Mouse (Mus musculus) heart, adult 2 months (tissue): ENCODE measurements around the gene Mfsd12.

Source experiments
- CTCF ChIP-seq: fragments of 200-600 bp; IDR thresholded peaks from 2 replicates; pipeline ENCODE4 v1.8.1; 2022; ENCODE audit warnings: antibody characterized with exemption, mild to moderate bottlenecking, moderate library complexity
- EP300 ChIP-seq: fragments of 200-500 bp; IDR thresholded peaks from 2 replicates; pipeline ENCODE4 v1.6.1; 2011; ENCODE audit warnings: low read depth, low read length, control low read depth; ENCODE audit not compliant: insufficient read depth

DNA sequence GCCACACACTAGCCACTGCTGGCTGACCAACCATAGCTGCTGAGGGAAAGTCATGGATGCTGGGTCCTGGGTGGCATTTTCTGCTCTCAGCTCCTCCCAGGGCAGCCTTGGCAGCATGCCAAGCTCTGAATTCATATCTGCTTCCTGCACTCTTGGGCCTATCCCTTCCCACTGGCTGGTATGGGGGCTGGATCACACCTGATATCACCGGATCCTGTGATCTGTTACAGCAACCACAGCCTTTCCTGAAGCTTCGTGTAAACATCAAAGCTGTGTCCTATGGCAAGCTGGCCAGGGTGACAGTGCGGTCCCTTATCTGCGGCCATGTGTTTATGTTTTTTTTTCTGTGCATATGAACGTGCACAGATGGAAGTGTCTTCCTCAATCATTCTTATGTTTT, 24.7 kb downstream of the Mfsd12 start:
- no peak for TF ChIP-seq CTCF
- no peak for TF ChIP-seq EP300
